Mouse (Mus musculus) kidney, postnatal 25 days (tissue): Measurements from ENCODE around the gene Vav2.

Experiments
- DNase-seq, 2 experiments: peaks; one replicate each; pipeline ENCODE4 v3.0.0; 2021; ENCODE audit warnings: mixed read lengths in 2 of 2

The Vav2 gene

DNA sequence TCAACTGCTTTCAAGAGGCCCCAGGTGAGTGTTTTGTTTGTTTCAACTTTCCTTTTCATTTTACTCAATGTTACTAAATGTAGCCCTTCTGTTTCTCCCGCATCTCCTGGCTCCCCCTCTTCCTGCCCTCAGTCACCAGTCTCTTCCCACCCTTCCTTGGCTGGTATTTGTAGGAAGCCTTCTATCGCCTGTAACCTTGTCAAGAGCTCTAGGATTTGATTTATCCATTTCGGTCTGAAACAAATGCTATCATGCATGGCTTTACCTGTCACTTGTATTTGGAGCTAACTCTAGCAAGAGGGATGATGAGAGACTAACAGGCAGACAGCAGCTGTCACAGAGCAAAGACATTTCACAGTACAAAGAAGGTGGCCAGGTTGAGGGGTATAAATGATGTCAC lies 18.6 kb downstream of the Vav2 start:
- no peak for DNase-seq

DNA sequence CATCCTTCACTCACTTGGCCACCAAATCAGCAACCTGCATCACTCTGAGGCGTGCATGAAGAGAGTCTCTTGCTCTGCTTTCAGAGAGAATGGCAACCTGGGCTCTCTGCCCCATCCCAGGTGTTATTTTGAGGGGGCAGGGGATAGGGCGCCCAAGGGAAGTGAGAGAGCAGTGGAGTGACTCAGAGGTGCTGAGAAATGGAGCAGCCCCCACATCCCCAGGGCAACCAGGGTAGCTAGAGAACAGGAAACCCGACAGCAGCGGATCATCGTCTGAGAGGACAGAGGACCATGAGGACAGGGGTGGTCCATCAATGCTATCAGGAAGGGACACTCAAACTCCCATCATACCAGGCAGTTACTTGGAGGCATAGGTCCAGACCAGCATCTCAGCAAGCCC lies 19.9 kb downstream of the Vav2 start:
- DNase-seq: peak in 1 of 2 experiments; percentile 32

DNA sequence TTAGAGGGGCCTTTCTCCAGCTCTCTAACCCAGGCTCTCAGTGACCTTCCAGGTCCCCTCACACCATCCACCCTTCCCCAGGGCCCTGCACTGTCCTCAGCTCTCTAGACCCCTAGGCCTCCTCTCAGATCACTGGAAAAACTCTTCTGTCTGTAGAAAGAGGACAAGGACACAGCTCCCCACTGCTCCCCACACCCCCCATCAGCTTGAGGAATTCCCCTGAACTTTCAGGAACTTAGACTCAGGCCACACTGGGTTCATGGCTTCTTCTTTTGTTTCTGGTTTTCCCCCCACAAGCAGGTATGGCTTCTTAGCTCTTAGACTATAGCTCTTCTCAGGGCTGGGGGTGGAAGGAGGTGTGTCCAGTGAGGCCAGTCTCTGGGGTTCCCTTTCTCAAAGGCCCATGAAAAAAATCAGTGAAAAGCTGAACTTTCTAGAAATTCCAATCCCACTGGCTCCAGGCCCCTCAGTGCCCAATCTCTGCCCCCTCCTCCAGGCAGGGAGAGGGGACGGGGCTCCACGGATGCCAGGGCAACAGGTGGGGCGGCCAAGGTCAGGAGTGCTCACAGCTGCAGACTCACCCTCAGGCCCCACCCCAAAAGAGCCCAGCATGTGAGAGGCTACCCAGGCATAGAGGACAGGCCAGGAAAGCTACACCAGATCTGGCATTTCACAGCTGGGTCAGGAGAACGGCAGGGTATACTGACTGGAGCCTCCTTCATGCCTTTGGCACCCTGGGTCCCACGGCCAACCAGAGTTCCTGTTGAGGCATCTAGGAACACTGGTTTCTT lies 21.5 kb downstream of the Vav2 start:
- no peak for DNase-seq

DNA sequence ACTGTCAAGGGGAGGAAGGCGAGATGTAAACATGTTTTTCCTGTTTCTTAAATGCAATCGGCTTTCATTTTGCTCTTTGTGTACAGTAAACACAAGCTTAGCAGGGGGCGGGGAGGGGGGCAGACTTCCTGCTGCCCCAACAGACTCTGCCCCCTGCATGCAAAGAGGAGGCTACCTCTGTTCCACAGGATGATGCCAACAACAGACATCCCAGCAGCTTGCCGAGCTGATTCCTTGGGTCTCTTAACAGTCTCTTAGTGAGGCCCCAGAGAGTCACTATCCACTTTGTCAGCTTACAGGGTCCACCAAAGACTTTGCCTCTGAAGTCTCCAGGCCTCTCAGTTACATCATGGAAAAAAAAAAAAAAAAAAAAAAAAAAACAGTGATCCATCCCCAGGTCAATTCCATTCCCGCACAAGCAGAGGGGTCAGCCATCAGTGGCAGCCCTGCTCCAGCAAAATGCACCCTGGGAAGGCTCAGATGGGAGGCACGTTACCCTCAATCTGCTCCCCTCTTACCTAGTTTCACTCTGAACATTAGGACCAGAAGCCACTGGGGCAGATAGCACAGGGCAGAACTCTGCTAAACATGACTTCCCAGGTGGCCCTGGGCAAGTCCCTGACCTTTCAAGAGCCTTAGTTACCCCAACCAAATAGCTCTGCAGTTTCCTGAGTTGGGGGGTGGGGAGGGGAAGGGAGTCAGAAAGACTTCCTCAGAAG lies 22.3 kb downstream of the Vav2 start:
- peak in 1 of 2 experiments; percentile 52 for DNase-seq

DNA sequence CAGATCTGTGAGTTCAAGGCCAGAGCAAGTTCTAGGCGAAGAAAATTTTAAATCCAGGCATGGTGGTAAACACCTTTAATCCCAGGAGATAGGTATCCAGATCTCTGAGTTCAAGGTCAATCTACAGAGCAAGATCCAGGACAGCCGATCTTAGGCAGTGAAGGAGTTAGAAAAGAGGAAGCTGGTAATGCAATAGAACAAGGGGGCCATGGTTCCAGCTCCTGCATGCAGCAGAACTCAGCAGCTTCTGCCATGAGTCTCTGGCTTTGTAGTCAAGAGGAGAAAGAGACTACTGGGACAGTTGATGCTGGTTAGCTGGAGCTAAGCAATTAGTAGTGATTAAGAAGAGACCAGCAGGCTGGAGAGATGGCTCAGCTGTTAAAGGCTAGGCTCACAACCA lies 25.3 kb downstream of the Vav2 start:
- no peak for DNase-seq

DNA sequence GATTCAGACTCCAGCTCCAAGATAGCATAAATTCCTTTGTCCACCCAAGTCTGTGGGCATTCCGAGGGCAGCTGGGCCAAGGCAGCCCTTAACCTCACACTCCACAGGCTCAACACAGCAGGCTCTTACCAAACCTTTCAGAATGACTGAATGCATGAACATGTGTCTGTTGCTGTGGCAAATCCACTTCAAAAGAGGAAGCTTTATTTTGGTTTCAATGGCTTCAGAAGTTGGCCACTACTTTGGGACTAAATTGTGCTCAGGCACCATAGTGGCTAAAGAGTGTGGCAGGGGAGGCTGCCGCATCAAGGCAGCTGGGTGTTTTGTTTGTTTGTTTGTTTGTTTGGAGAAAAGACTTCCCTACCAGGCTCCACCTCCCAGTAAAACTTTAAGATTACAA lies 26.8 kb downstream of the Vav2 start:
- no peak for DNase-seq

DNA sequence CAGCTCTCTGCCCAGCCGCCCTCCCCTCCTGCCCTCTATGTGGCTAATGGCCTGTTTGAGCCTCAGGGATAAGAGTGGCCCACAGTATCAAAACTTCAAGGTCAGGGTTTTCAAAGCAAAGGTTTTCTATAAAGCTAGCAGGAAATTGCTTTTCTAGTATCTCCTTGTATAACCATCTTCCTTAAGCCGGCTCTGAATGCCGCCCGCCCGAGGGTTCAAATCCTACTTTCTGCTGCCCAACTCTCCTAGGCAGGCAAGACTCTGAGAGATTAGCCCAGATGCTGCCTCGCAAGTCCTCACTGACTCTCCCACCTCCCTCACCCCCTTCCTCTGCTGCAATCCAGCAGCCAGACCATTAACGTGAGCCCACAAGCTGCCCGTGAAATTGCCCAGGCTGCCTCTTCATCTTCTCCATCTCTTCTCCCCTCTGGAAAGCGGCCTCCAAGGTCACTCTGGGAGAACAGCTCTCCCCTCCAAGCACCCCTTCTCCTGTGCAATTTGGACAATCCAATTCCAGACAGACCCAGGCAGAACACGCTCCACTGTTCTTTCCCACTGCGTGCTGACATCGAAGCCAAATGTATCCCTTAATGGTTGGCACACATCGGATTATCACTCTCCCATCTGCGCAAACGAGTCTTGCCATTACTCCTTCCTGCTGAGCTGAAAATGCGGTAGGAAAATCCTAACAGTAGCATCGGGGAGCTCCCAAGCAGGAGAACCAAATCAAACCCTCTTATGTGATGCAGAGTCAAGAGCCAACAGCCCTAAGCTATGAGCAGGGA lies 30.0 kb downstream of the Vav2 start:
- peak in 1 of 2 experiments; percentile 33 for DNase-seq

DNA sequence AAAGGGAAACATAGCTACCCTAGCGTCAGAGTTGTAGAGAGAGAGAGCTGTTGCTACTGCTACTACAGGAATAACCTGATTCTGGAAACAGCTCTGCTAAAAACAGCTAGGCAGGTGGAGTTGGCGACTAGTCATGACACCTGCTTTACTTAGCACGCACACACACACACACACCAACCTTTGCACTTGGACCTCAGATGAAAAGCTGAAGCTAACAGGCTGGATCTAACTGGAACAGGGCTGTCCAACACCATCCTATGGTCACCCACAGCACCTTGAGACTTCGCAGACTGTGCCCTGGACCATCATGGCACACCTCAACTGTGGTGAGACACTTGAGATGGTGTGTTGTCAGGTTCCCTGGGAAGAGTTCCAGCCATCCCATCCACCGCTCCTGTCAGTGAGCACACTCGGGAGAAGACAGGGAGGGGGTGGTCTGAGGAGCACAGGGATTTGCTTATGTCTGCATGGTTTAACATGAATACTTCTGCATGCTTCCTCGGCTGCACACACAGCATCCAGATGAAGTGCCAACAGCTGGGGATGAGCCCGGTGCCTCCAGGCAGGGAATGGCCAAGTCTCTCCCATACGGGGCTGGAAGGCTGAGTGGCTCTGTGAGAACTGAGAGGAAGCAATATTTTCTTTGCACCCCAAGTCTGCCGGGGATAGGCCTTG lies 32.5 kb downstream of the Vav2 start:
- peak; percentile 44 to 76 for DNase-seq

DNA sequence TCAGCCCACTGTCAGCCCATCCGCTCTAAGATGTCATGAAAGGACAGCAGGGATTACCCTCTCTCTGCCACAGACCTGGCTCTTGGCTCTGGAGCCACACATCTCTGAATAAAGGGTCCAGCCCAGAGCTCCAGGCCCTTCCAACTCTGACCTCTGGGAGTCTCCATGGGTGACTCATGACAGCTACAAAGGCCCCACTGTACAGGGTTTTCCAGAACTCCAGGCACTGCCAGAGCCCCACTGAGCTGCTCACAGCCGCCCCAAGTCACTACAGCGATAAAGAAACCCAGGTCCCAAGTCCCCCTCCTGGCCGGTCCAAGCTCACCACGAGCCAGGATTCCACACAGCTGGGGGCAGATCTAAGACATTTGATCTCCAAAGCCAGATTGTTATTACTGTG lies 34.6 kb downstream of the Vav2 start:
- peak in 1 of 2 experiments; percentile 58 for DNase-seq

DNA sequence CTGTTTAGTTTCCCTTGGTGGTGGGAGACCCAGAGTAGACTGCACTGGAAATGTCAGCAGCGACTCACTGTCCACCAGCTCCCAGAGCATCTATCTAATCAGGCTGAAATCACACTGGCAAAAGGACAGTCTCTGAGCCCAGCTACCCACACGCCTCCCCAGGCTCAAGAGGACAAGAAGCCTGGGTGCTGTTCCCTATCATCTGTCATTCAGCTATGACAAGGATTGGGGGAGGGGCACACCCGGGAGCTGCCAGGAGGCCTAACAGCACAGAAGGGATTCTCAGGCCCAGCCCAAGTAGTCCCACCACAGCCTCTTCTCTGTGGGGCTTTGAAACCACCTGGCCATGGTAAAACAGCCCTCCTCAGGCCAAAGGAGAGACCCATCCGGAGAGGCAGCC lies 36.1 kb downstream of the Vav2 start:
- DNase-seq: peak in 1 of 2 experiments; percentile 43

DNA sequence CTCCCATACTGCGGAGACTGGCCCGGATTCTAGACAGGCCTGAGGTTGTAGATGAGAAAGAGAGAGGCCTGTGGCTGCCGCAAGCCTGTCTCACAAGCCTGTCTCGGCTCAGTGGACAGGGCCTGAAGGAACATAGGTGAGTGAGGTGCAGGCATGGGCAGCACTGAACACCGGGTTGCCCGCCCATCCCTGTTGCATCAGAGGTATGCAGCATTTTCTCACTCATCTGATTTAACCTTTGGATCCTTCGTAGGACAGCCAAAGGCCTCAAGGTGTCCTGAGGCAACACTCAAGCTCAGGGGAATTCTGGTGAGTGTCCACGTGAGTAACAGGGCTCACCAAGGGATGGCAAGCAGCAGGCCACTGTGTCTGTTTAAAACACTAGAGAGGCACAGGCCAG lies 36.5 kb downstream of the Vav2 start:
- DNase-seq: peak; percentile 60 to 87

DNA sequence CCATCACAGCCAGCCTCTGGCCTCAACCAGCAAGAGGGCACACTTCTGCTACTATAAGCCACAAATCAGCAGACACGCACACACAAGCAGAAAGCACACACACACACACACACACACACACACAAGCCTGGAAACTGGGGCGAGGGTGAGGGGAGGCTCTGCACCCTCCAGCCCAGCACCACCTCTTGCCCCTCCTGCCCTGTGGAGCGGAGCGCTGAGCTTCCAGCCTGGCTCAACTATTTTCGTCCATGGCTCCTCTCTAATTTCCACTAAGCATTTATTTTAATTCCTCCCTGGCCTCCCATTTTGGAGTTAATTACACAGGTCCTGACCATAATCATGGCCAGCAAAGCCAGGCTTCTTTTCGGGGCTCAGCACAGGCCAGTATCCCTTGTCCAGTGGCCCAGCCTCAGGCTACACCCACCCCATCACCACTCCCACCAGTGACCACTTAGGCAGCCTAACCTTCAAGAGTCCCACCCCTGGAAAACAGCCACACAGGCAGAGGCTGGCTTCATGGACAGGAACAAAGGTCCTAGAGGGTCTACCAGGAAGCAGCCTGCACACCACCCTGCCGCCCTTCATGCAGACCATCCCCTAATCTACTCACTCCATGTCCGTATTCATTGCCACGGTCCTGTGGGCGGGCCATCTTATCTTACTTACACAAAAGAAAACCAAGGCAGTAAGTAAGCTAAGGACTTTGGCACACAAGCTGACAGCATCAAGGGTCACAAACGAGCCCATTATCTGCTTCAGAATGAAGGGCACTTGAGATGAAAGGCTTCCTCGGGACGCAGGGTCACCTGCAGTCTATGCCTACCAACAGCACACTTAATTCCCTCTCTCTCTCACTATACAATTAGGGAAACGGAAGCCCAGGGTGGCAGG lies 37.3 kb downstream of the Vav2 start:
- no peak for DNase-seq

DNA sequence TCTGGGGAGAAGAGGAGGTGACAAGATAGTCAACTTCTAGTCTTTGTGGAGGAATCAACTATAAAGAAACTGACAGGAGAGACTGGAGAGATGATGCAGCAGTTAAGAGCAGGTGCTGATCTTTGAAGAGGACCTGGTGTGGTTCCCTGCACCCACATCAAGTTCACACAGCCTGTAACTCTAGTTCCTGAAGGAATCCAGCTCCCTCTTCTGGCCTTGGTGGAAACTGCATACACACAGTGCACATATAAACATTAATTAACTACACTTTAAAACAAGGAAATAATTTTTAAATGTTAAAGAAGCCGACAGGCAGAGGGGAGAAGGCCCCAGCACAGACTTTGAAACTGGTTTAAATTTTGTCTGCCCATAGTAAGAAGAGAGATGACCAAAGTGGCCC lies 39.6 kb downstream of the Vav2 start:
- DNase-seq: no peak

DNA sequence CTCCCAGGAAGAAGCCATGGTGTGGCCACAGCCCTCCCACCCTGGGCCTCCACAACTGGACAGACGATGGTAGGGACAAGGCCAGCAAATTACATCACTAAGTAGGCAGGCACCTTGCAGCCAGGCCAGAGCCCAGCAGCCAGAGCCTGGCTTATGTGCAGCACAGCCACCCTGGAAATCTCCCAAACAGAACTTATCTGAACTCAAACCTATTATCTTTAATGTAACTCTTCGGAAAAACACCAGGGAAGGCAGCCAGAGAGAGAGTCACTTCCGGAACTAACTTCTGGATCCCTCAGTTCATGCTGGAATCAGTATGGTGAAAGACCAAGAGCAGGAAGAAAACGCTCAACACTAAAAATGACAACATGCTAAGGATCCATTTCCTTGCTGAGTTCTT lies 45.1 kb downstream of the Vav2 start:
- peak; percentile 43 to 50 for DNase-seq

DNA sequence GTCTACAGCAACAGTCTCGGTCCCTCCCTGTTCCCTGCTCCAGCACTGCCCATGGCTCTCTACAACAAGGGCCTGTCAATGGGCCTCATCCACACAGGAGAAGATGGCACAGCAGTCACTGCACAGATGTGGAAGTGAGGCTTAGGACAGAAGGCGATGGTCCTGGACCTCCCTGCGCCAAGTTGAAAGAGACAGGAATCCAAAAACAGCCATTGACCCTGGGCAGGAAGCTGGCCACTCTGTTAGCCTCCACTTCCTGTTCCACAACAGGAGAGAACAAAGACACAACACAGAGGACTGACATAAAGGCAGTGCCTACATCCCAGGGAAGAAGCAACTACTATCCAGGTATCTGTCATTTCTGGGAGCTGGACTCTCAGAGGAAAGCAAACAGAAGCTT lies 45.6 kb downstream of the Vav2 start:
- DNase-seq: no peak

DNA sequence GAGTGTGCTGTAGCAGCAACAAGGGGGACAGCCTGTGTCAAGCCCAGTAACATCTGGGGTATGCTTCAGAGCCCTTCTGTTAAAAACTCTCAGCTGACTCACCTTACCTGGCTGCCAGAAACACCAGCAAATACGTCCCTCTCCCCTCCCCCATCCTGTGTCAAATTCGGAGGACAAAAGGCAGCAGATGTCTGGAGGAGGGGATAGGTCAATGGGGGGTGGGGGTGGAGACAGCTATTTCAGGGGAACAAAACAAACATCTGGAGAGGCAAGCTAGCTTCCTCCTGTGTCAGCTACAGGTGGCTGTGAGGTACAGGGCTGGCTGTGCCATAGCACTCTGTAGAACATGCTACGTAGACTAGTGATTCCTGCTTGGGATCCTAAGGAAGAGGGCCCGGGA lies 49.0 kb downstream of the Vav2 start:
- DNase-seq: no peak

DNA sequence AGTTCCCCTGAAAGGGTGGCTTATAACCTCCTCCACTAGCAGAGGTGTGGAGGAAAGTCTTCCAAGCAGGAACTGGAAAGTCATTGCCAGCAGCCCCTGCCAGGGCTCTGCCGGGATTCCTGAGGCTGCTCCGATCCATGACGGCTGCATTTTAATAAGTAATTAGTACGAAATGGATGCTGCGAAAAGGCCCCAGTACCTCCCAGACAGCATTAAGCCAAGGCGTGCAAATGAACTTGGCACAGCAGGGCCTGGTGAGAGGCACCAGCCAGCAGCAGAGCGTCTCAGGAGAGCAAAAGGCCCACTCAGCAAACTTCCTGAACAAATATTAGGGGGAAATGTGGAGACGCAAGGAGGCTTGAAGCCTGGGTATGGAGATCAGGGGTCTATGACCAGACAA lies 49.7 kb downstream of the Vav2 start:
- peak; percentile 21 to 61 for DNase-seq

DNA sequence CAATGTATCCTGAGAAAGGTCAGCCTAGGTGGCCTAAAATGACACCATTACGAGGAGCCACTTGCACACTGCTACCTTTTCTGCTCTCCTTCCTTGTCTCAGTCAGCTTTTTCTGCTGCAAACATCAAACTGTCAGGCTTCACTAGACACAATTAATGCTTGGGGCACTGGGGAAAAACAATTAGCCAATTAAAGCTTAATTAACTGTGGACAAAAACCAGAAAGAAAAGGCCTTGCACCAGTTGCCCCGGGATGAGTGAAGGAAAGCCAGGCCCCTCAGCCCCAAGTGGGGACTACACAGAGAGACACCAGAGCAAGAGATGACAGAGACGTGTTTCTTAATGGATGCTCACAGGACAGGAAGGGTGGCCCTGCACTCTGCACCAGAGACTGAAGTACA lies 51.7 kb downstream of the Vav2 start:
- DNase-seq: no peak

DNA sequence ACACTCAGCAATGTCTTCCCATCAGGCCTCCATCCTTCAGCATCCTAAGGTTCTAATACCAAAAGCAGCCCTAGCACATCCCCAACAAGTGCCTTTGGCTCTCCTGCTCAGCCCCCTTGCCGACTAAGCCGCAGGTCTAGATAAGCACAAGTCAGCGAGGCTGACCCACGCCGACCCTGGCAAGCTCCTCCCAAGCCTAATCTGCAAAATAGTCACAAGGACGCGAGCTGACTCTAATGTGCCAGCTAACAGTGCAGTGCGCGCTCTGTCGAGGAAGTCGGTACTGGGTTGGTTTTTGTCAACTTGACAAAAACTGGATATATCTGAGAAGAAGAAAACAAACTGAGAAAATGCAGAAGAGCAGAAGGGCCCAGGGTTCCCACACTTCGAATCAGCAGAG lies 53.5 kb downstream of the Vav2 start:
- DNase-seq: no peak

DNA sequence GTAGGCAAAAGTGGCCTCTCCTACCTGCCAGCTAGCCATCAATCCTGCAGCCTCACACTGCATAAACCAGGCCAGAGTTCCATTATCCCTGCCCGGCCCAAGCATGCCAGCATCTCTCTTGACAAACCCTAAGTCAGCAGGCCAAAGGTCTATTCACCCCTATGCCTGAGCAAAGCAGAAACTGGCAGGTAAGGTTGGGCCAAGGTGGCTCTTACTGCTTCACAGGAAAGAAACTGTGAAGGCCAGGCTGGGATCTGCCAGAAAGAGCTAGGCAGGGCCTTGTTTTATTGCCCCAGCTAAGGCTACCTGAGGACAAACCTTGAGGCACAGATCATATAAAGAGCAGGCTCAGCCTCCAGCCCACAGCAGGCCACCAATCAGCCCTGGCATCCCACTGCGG lies 55.4 kb downstream of the Vav2 start:
- peak; percentile 55 to 74 for DNase-seq

DNA sequence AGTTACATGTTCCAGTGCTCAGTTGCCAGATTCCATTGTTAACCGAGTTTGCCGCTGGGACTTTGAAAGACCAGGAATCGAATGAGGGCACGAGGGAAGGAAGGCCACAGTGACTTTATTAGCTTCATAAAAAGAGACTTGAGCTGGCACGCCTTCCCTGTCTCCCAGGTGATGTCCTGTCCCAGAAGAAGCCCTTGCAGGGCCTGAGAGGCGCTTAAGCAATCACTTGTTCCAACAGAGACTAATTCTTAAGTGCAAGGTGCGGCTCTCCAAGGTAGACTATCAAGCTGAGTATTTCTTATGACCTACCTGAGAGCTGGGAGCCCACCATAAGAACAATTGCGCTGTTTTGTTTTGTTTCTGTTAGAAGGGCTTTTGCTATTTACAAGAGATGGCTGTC lies 57.9 kb downstream of the Vav2 start:
- DNase-seq: no peak

DNA sequence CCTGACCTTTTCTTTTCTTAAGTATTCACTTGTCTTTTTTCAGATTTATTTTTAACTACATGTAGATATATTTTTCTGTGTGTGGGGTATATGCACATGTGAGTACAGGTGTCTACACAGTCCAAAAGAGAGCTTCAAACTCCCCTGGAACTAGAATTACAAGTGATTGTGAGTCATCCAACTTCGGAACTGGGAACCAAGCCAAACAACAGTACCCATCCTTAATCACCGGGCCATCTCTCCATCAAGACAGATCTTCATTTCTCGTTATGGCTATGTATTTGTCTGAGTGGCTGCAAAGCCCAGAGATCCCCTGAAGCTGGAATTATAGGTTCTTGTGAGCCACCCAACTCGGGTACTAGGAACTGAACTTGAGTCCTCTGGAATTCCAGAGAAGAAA lies 61.5 kb downstream of the Vav2 start:
- no peak for DNase-seq
